Mouse (Mus musculus) activated CD4-positive, CD25-positive, alpha-beta regulatory T cell, adult 4 months (primary cell): ENCODE measurements around the gene Pou5f1. TPM values are rescaled to one million over a fixed set of nuclear protein-coding genes. Genes with fewer than 3 reads are reported as not detected.

Experiments
- ATAC-seq: one replicate; pipeline ENCODE4 v1.8.0; 2017
- polyA plus RNA-seq, 2 experiments: library from polyadenylated mRNA; unstranded; fragments of 100-300 nt; shearing (Covaris generic); gene quantifications; one replicate each; pipeline ENCODE4 v1.2.1; 2017

Pou5f1 gene
- polyA plus RNA-seq, 2 experiments from 2014 or later = 0.36 TPM; not detected in 1

- no peak for ATAC-seq
Observed at GRCm38 (mm10) chr17:35551881-35552414, 46.1 kb downstream of the Pou5f1 start, which contains the start of gene Cdsn. Gene Cdsn (plus strand): TSS chr17:35552128.

- no peak for ATAC-seq
Observed at GRCm38 (mm10) chr17:35554321-35554720, 48.5 kb downstream of the Pou5f1 start.

DNA sequence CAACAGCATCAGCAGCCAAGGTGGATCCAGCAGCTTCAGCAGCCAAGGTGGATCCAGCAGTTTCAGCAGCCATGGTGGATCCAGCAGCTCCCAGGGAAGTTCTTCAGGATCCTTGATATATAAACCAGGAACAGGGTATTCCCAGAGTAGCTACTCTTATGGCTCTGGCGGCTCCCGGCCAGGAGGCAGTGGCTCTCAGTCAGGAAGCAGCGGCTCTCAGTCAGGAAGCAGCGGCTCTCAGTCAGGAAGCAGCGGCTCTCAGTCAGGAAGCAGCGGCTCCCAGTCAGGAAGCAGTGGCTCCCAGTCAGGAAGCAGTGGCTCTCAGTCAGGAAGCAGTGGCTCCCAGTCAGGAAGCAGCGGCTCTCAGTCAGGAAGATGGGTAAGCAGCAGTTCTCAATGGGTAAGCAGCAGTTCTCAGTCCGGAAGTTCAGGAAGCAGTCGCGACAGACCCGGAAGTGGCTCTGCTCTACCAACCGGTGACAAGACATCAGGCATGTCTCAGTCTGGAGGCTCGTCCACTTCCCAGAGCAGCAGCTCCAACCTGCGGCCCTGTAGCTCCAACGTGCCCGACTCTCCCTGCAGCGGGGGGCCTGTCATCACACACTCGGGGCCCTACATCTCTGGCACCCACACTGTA, 49.1 kb downstream of the Pou5f1 start:
- no peak for ATAC-seq

GRCm38 (mm10) chr17:35556186-35556765, 50.5 kb downstream of the Pou5f1 start:
- ATAC-seq = no peak

DNA sequence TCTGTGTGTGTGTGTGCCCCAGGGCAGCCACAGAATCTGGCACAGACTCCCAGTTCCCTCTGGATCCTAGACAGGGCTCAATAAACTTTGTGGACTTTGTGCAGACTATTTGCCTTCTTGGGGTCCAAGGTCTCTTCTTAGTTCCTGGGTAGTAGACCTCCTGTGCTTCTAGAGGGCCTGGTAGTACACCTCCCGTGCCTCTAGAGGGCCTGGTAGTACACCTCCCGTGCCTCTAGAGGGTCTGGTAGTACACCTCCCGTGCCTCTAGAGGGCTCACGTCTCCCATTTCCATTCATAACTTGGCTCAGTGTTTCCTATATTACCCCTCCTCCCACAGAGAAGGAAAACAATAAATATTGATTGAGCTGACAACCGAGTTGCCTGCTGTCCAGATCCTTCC, 51.0 kb downstream of the Pou5f1 start:
- ATAC-seq = no peak

- no peak for ATAC-seq
Observed at GRCm38 (mm10) chr17:35557351-35557750, 51.5 kb downstream of the Pou5f1 start.

DNA sequence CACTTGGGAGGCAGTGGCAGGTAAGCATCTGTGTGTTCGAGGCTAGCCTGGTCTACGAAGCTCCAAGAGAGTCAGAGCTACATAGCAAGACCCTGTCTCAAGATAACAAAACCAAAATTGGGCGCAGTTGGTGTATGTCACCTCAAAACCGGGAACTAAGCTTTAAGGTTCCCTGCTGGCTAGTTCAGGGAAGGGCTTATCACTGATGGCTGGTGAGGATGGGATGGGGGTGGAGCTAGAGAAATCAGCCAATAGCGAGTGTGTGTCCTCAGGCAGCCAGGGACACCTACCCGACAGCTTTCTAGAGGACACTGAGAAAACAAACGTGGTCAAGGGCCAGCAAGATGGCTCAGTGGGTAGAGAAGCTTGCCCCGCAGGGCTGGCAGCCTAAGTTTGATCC, 52.4 kb downstream of the Pou5f1 start:
- ATAC-seq = no peak

Other genes starting within 250 kb of the Pou5f1 start
- gene H2-D1, start 243.3 kb upstream of the Pou5f1 start, polyA plus RNA-seq = 1,000 to 10,000 TPM; 3,460 to 4,099 TPM
- gene H2-Q1, start 185.6 kb upstream of the Pou5f1 start, polyA plus RNA-seq = not detected
- gene H2-Q2, start 163.8 kb upstream of the Pou5f1 start, polyA plus RNA-seq = 1 to 10 TPM; 7.5 to 8.8 TPM
- gene H2-Q4, start 126.4 kb upstream of the Pou5f1 start, polyA plus RNA-seq = 10 to 100 TPM; 12.1 to 12.7 TPM
- gene H2-Q6, start 81.2 kb upstream of the Pou5f1 start, polyA plus RNA-seq = 100 to 1,000 TPM; 450 to 531 TPM
- 1,000 to 10,000 TPM; 1,012 to 1,237 TPM for gene H2-Q7, start 66.9 kb upstream of the Pou5f1 start, polyA plus RNA-seq
- 10 to 100 TPM in 1 of 2 experiments, 1 to 10 TPM in 1; 7.3 to 20.1 TPM for gene H2-Q10, start 35.9 kb upstream of the Pou5f1 start, polyA plus RNA-seq
- gene Tcf19, start 10.8 kb downstream of the Pou5f1 start, polyA plus RNA-seq = 10 to 100 TPM; 29.2 to 36.6 TPM
- 1 to 10 TPM; 3.7 to 5.0 TPM for gene Cchcr1, start 11.1 kb downstream of the Pou5f1 start, polyA plus RNA-seq
- not detected for gene Psors1c2, start 27.2 kb downstream of the Pou5f1 start, polyA plus RNA-seq
- gene Cdsn, start 46.1 kb downstream of the Pou5f1 start, polyA plus RNA-seq = not detected
- not detected for gene 2300002M23Rik, start 61.4 kb downstream of the Pou5f1 start, polyA plus RNA-seq
- not detected for gene Sfta2, start 95.5 kb downstream of the Pou5f1 start, polyA plus RNA-seq
- not detected for gene Gm9573, start 120.6 kb downstream of the Pou5f1 start, polyA plus RNA-seq
- under 1 TPM in 1 of 2 experiments, not detected in 1; 0.36 TPM for gene Mucl3, start 137.7 kb downstream of the Pou5f1 start, polyA plus RNA-seq
- gene Vars2, start 161.6 kb downstream of the Pou5f1 start, polyA plus RNA-seq = 10 to 100 TPM in 1 of 2 experiments, 1 to 10 TPM in 1; 9.3 to 11.8 TPM
- gene Gtf2h4, start 167.7 kb downstream of the Pou5f1 start, polyA plus RNA-seq = 10 to 100 TPM; 11.5 to 30.4 TPM
- gene Ddr1, start 198.6 kb downstream of the Pou5f1 start, polyA plus RNA-seq = under 1 TPM; 0.66 to 0.71 TPM